Mouse (Mus musculus): ENCODE results near the gene Tedc2. TPM values are rescaled to one million over a fixed set of nuclear protein-coding genes. Genes with fewer than 3 reads are reported as not detected.
A peak's percentile ranks its signal among the peaks of the same experiment; 100 is the strongest.

The Tedc2 gene
- polyA plus RNA-seq, 1 experiment from 2014 or later: 8.6 TPM

DNA sequence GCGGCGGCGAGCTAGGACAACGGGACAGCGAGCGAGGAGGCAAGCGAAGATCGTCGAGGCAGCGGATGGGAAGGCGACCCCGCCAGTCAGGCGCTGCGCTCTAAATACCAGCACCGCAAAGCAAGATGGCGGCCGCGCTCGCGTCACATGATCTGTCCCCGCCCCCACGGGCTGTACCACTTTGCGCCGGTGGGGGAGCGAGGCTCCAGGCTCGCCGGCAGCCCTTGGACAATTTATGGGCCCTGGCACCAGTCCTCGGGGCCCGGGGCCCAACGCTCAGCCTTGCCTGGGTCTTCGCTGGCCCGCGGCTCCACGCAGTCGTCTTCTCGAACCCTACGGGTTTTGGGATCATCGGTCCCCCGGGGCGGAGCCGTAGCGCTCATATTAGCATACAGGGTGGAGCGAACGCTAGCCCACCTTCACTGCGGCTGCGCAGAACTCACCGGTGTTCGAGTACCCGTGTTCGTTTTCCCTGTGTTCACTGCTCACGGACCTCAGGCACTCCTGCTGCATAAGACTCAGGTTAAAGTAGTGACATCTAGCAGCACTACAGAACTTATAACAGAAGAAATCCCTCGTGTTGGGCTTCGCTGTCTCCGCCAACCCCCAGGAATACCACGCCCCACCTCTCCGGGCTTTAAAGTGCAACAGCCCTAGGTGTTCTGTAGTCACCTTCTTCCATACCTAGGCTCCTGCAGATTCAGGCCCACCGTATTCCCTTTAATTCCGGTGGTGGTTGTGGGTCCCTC is 51.2 kb downstream of the Tedc2 start, which contains the start of gene Atp6v0c:
Gene Atp6v0c (minus strand): TSS at position 386 of the 749 bp plus-strand sequence.
- no peak for TF ChIP-seq CTCF (IDR thresholded peaks at IDR 0.05)
- in situ Hi-C loops (cut with MboI; ENCODE audit: low pct_unique_long_range_greater_than_20kb): loop anchor here (10.0 kb wide), 1 partner anchor 215 kb away; no protein-coding TSS in a partner anchor
- ChIA-PET CTCF (no interaction called here), POLR2A (interaction anchor here (0.6 to 1.5 kb wide), 6 partner anchors 16 to 240 kb away, joined by 3 to 6 read pairs (median 3); no protein-coding TSS in a partner anchor)
- DNase-seq (ENCODE audit: low read depth, low spot score) (peak; percentile 76), ATAC-seq (peak; percentile 73)
- H3K27me3 ChIP-seq: no peaks in the 10 kb centered on the region

DNA sequence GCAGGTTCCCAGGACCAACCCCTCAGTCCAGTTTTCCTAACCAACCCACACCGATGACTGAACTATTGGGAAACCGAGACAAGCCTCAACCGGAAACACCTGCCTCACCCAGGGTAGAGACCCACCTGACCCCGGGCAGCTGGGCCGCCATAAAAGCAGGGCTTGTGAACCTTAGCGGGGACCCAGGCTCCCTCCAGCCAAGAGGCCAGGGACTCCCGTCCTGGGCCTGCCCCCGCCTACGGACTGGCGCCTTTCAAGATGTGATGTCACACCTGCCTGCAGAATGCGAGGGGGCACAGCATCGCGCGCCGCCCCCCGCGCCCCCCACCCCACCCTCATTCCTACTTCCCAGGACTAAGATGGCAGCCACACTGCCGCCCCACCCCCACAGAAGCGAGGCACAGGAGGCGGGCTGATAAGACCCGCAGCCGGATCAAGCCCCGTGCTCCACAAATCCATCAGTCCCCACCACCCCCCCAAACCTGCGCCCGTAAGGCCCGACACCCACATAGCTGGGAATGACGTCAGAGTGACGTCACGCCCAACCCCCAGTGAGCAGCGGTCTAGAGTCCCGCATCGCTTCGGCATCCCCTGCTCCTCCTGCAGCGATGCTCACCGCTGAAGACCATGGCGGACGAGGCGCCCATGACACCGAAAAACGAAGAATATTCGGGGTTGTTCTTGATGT is 51.9 kb downstream of the Tedc2 start:
- ChIA-PET POLR2A (interaction anchor here (0.6 to 1.5 kb wide), 4 partner anchors 15 to 240 kb away, joined by 3 to 6 read pairs (median 3); no protein-coding TSS in a partner anchor), CTCF (interaction anchor here (1.2 kb wide), 1 partner anchor 16 kb away, joined by 3 read pairs; no protein-coding TSS in a partner anchor)
- ATAC-seq: peak; percentile 32

DNA sequence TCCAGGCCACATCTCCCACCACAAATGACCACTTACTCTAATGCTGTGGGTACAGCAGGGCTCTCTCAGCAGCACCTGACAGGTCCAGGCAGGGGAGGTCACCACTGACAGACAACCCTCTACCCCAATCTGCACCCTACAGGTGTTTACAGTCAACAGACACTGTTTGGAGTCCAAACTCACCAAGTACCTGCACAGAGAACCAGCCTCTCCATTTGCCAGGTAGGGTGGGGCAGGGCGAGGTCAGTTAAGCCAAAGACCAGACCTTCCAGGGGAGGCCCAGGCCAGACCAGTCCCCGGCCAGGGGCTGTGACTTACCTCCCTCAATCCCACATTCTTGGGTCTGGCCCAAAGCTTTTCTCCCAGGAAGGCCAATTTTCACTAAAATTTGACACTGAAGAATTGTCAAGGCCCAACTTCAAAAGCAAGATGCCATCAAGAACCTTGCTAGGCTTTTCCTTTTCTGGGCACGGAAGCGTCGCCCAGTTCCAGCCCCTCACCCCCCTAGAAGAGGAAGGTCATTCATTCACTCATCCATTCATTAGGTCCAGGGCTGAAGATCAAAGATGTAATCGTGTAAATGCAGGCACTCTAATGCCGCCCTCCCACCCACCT is 52.7 kb downstream of the Tedc2 start:
- no peak for TF ChIP-seq CTCF (IDR thresholded peaks at IDR 0.05)
- H3K27me3 ChIP-seq: no peaks in the 10 kb centered on the region
- ATAC-seq (no peak), DNase-seq (ENCODE audit: low read depth, low spot score) (no peak)
- ChIA-PET CTCF (interaction anchor here (0.7 to 1.2 kb wide), 2 partner anchors 15 kb away, joined by 3 read pairs; no protein-coding TSS in a partner anchor), POLR2A (interaction anchor here (1.5 kb wide), 1 partner anchor 15 kb away, joined by 6 read pairs; no protein-coding TSS in a partner anchor)
- in situ Hi-C loops (cut with MboI; ENCODE audit: low pct_unique_long_range_greater_than_20kb): no loop called here

More for the DNA sequence above, 51.9 kb downstream of the Tedc2 start:
- H3K27me3 ChIP-seq: no peaks in the 10 kb centered on the region
- in situ Hi-C loops (cut with MboI; ENCODE audit: low pct_unique_long_range_greater_than_20kb): no loop called here
- TF ChIP-seq CTCF (IDR thresholded peaks at IDR 0.05): no peak
- no peak for DNase-seq (ENCODE audit: low read depth, low spot score)

DNA sequence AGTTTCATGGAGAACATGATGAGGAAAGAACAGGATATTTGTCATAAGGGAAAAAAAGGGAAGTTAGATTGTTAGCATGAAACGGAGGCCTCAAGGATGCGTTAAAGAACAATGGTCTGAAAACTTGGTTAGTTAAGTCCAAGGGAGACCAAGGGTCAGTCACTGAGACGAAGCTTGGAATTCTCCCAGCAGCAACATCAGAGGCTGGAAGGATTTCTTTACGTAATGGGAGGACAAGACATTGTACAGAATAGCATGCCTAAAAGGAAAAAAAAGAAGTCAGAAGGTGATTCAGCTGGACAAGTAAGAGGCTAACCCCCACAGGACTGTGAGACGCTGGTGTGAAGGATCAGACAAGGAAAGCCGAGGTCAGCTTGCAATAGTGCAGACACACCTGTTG is 53.5 kb downstream of the Tedc2 start:
- no peak for DNase-seq (ENCODE audit: low read depth, low spot score)
- no peak for ATAC-seq
- ChIA-PET CTCF (interaction anchor here (0.7 kb wide), 1 partner anchor 14 kb away, joined by 3 read pairs; no protein-coding TSS in a partner anchor), POLR2A (no interaction called here)
- no peaks in the 10 kb centered on the region for H3K27me3 ChIP-seq
- TF ChIP-seq CTCF (IDR thresholded peaks at IDR 0.05): no peak
- in situ Hi-C loops (cut with MboI; ENCODE audit: low pct_unique_long_range_greater_than_20kb): no loop called here

Other genes with a start within 250 kb of the Tedc2 start
- 0.05 TPM for gene Prss30, start 240.3 kb downstream of the Tedc2 start, polyA plus RNA-seq (2021)
- 0.28 TPM for gene Prss22, start 222.8 kb downstream of the Tedc2 start, polyA plus RNA-seq (2021)
- gene Prss27, start 182.7 kb downstream of the Tedc2 start, polyA plus RNA-seq (2021): 0.28 TPM
- gene Kctd5, start 147.4 kb downstream of the Tedc2 start, polyA plus RNA-seq (2021): 57.8 TPM
- 31.3 TPM for gene Pdpk1, start 69.9 kb downstream of the Tedc2 start, polyA plus RNA-seq (2021)
- 69.3 TPM for gene Amdhd2, start 57.1 kb downstream of the Tedc2 start, polyA plus RNA-seq (2021)
- gene Atp6v0c, start 51.1 kb downstream of the Tedc2 start, polyA plus RNA-seq (2021): 426 TPM
- gene Tbc1d24, start 15.3 kb downstream of the Tedc2 start, polyA plus RNA-seq (2021): 9.2 TPM
- 0.08 TPM for gene Ntn3, start 11.3 kb downstream of the Tedc2 start, polyA plus RNA-seq (2021)
- 12.9 TPM for gene Ccnf, start 30.6 kb upstream of the Tedc2 start, polyA plus RNA-seq (2021)
- 0.08 TPM for gene Abca17, start 130.2 kb upstream of the Tedc2 start, polyA plus RNA-seq (2021)
- 53.4 TPM for gene Abca3, start 131.1 kb upstream of the Tedc2 start, polyA plus RNA-seq (2021)
- 98.5 TPM for gene Rnps1, start 193.7 kb upstream of the Tedc2 start, polyA plus RNA-seq (2021)
- 106 TPM for gene Eci1, start 205.8 kb upstream of the Tedc2 start, polyA plus RNA-seq (2021)
- 3.5 TPM for gene Dnase1l2, start 222.3 kb upstream of the Tedc2 start, polyA plus RNA-seq (2021)
- gene E4f1, start 249.5 kb upstream of the Tedc2 start, polyA plus RNA-seq (2021): 36.9 TPM
- gene Pgp, start 249.5 kb upstream of the Tedc2 start, polyA plus RNA-seq (2021): 41.3 TPM

All from Patski (cell line).